Mouse (Mus musculus) forebrain, embryonic 11.5 days (tissue): Measurements from ENCODE around the gene Vars. TPM values are rescaled to one million over a fixed set of nuclear protein-coding genes. Genes with fewer than 3 reads are reported as not detected.
"Not testable (repeated sequence)": the region's sequence is repeated elsewhere in the genome, so short reads cannot be mapped to it uniquely, and the experiment has no call there.

Experiments used
- ATAC-seq: fragments of 200-750 bp; cut with Nextera tagmentation; replicated peaks from 2 replicates; pipeline ENCODE4 v1.8.0; 2017; ENCODE audit warnings: moderate TSS enrichment; ENCODE audit not compliant: low FRiP score
- DNase-seq: peaks from one replicate; pipeline ENCODE4 v3.0.0-alpha.2; 2017; ENCODE audit warnings: low spot score
- H3K27ac ChIP-seq: fragments of 300-500 bp; sonication (generic); 2 replicates; pipeline ENCODE4 v1.5.1; 2014; ENCODE audit warnings: low read depth, low read length
- H3K27me3 ChIP-seq: fragments of 300-500 bp; sonication (generic); 2 replicates; pipeline ENCODE4 v1.6.1; 2014; ENCODE audit warnings: mild to moderate bottlenecking, low read length, mixed read lengths; ENCODE audit not compliant: control insufficient read depth, insufficient read depth
- H3K36me3 ChIP-seq: fragments of 300-500 bp; sonication (generic); 2 replicates; pipeline ENCODE4 v1.6.1; 2014; ENCODE audit warnings: mild to moderate bottlenecking, low read length, moderate library complexity, mixed read lengths; ENCODE audit not compliant: control insufficient read depth, insufficient read depth
- H3K4me1 ChIP-seq: fragments of 300-500 bp; sonication (generic); replicated peaks from 2 replicates; pipeline ENCODE4 v1.6.1; 2014; ENCODE audit warnings: low read length, mixed read lengths; ENCODE audit not compliant: control insufficient read depth, insufficient read depth
- H3K4me2 ChIP-seq: fragments of 300-500 bp; sonication (generic); 2 replicates; pipeline ENCODE4 v1.6.1; 2014; ENCODE audit warnings: low read depth, mild to moderate bottlenecking, low read length, moderate library complexity, mixed read lengths; ENCODE audit not compliant: severe bottlenecking
- H3K4me3 ChIP-seq: fragments of 300-500 bp; sonication (generic); 2 replicates; pipeline ENCODE4 v1.5.1; 2014; ENCODE audit warnings: low read depth, low read length
- H3K9ac ChIP-seq: fragments of 300-500 bp; sonication (generic); 2 replicates; pipeline ENCODE4 v1.6.1; 2014; ENCODE audit warnings: low read length
- H3K9me3 ChIP-seq: fragments of 300-500 bp; sonication (generic); 2 replicates; pipeline ENCODE4 v1.6.1; 2016; ENCODE audit warnings: low read length, mixed read lengths; ENCODE audit not compliant: control insufficient read depth
- WGBS: fragments of 180-500 bp; shearing (Covaris S2); extraction: QIAGEN DNeasy Blood & Tissue Kit; methylation state at CpG from one replicate; pipeline ENCODE4 v1.1.7; 2014; 5-methylcytosine and 5-hydroxymethylcytosine counted together
- polyA plus RNA-seq: library from polyadenylated mRNA; unstranded; fragments of >200 nt; fragmentation: Nextera tagmentation; extraction: Ambion mirVana; gene quantifications from 2 replicates; pipeline ENCODE4 v1.2.1, GENCODE M21; 2014

Vars gene
- polyA plus RNA-seq, 1 experiment from 2014 or later: 174 TPM

GRCm38 (mm10) chr17:35003022-35003838 lies 2.4 kb downstream of the Vars start:
- no peaks in the 10 kb centered on the region for H3K27me3 ChIP-seq
- H3K36me3 ChIP-seq: peaks cover 18% of the 10 kb centered on the region
- ATAC-seq (no peak), DNase-seq (no peak)
- peaks cover 17% of the 10 kb centered on the region; the same call in 1 of the 2 replicates for H3K4me1 ChIP-seq
- peak overlapping the region; percentile 84 for H3K9ac ChIP-seq
- peak overlapping the region; percentile 99; the same call in 1 of the 2 replicates for H3K4me2 ChIP-seq
- no peaks in the 10 kb centered on the region for H3K9me3 ChIP-seq
- WGBS: 80% methylated on average over 9 of the region's 9 CpGs
- H3K4me3 ChIP-seq: peak overlapping the region; percentile 62
- H3K27ac ChIP-seq: no peak overlapping the region

DNA sequence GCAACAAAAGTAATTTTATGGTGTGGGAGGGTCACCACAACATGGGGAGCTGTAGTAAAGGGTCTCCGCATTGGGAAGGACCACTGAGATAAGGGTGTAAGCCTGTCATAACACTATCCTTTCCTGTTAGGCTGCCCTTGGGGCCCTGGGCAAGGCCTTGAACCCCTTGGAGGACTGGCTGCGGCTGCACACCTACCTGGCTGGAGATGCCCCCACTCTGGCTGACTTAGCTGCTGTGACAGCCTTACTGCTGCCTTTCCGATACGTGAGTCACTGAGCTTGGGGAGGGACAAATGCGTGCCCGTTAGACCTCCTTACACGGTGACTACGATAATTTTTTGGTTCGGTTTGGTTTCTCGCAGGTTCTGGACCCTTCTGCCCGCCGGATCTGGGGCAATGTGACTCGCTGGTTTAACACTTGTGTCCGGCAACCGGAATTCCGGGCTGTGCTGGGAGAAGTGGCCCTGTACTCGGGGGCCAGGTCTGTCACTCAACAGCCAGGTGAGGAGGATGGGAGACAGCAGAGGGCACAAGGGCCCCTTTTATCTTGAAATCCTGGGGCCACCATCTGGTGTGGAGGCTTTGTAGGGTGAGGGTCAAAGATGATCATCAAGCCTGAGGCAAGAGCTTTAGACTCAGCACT lies 3.4 kb downstream of the Vars start:
- Histone ChIP-seq H3K4me3 (no peak overlapping the region), H3K36me3 (peaks cover 17% of the 10 kb centered on the region), H3K4me1 (peaks cover 17% of the 10 kb centered on the region; the same call in 1 of the 2 replicates), H3K9ac (no peak overlapping the region), H3K27me3 (no peaks in the 10 kb centered on the region), H3K4me2 (no peak overlapping the region), H3K27ac (no peak overlapping the region), H3K9me3 (no peaks in the 10 kb centered on the region)
- WGBS: 97% methylated on average over 17 of the region's 17 CpGs
- DNase-seq: no peak
- no peak for ATAC-seq

- Histone ChIP-seq H3K27ac (no peak overlapping the region), H3K9me3 (no peaks in the 10 kb centered on the region), H3K4me1 (peaks cover 13% of the 10 kb centered on the region; the same call in 1 of the 2 replicates), H3K4me3 (no peak overlapping the region), H3K27me3 (no peaks in the 10 kb centered on the region), H3K4me2 (no peak overlapping the region), H3K36me3 (peaks cover 17% of the 10 kb centered on the region), H3K9ac (no peak overlapping the region)
- 91% methylated on average over 10 of the region's 10 CpGs for WGBS
- DNase-seq (no peak), ATAC-seq (no peak)
These were observed 4.4 kb downstream of the Vars start for GRCm38 (mm10) chr17:35005158-35005557.

- not testable (repeated sequence) for ATAC-seq, H3K4me3 ChIP-seq, DNase-seq, H3K4me2 ChIP-seq, H3K27ac ChIP-seq, H3K9me3 ChIP-seq, H3K27me3 ChIP-seq, H3K9ac ChIP-seq
- Histone ChIP-seq H3K4me1 (peaks cover 13% of the 10 kb centered on the region; the same call in 1 of the 2 replicates), H3K36me3 (peaks cover 23% of the 10 kb centered on the region)
- 99% methylated on average over 4 of the region's 5 CpGs for WGBS
These were observed 5.1 kb downstream of the Vars start for GRCm38 (mm10) chr17:35005902-35006301.

DNA sequence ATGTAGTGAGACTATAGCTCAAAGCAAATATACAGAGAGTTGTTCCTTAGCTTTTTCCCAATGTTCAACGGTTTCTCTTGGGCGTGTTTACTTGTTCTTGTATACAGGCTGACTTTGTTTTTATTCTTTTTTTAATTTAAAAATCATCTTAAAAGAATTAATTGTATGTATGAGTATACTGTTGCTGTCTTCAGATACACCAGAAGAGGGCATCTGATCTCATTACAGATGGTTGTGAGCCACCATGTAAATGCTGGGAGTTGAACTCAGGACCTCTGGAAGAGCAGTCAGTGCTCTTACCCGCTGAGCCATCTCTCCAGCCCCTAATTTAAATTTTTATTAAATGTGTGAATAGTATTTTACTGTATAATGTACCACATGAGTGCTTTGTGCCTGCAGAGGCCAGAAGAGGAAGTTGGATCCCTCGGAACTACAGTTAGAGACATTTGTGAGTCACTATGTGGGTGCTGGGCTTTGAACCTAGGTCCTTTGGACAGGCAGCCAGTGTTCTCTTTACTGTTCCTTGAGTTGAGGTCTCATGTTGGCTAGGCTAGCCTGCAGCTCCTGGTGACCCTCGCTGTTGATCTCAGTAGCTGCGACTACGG lies 6.7 kb downstream of the Vars start:
- peaks cover 25% of the 10 kb centered on the region for H3K36me3 ChIP-seq
- no peak overlapping the region for H3K4me3 ChIP-seq
- H3K9me3 ChIP-seq: no peaks in the 10 kb centered on the region
- no peak overlapping the region for H3K27ac ChIP-seq
- DNase-seq (no peak), ATAC-seq (no peak)
- WGBS: 99% methylated on average over 7 of the region's 7 CpGs
- H3K9ac ChIP-seq: no peak overlapping the region
- peaks cover 8% of the 10 kb centered on the region; the same call in 1 of the 2 replicates for H3K4me1 ChIP-seq
- no peak overlapping the region for H3K4me2 ChIP-seq
- H3K27me3 ChIP-seq: no peaks in the 10 kb centered on the region

DNA sequence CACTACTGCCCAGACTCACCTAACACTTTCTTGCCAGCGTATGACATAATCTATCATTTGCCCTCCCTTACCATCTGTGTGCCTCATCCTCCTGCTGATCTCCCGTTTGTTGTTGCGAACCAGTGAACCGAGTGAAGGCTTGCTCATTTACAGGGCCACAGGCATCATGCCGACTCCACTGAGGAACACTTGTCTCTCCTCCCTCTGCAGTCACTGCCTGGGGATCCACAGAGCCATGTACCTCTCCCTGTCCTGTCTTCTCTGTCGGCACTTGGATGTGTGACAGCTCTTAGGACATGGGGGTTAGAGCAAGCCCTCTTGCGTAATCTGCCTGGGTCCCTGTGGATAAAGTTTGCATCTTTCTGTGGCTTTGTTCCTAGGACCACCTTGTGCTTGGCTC lies 8.8 kb downstream of the Vars start:
- Histone ChIP-seq H3K9ac (no peak overlapping the region), H3K4me2 (no peak overlapping the region), H3K27ac (no peak overlapping the region), H3K4me1 (no peaks in the 10 kb centered on the region), H3K9me3 (no peaks in the 10 kb centered on the region), H3K27me3 (no peaks in the 10 kb centered on the region), H3K36me3 (peaks cover 32% of the 10 kb centered on the region), H3K4me3 (no peak overlapping the region)
- ATAC-seq (no peak), DNase-seq (no peak)
- 86% methylated on average over 7 of the region's 7 CpGs for WGBS

GRCm38 (mm10) chr17:35011440-35011839 lies 10.7 kb downstream of the Vars start:
- Histone ChIP-seq H3K27ac (no peak overlapping the region), H3K36me3 (peaks cover 32% of the 10 kb centered on the region), H3K27me3 (no peaks in the 10 kb centered on the region), H3K4me3 (no peak overlapping the region), H3K4me1 (no peaks in the 10 kb centered on the region), H3K9ac (no peak overlapping the region), H3K9me3 (no peaks in the 10 kb centered on the region), H3K4me2 (no peak overlapping the region)
- ATAC-seq (no peak), DNase-seq (no peak)
- 92% methylated on average over 8 of the region's 8 CpGs for WGBS

GRCm38 (mm10) chr17:35012430-35012829 lies 11.6 kb downstream of the Vars start:
- 93% methylated on average over 13 of the region's 13 CpGs for WGBS
- no peak overlapping the region for H3K4me3 ChIP-seq
- ATAC-seq: no peak
- H3K9me3 ChIP-seq: no peaks in the 10 kb centered on the region
- peaks cover 28% of the 10 kb centered on the region for H3K36me3 ChIP-seq
- H3K27ac ChIP-seq: no peak overlapping the region
- no peaks in the 10 kb centered on the region for H3K27me3 ChIP-seq
- no peak overlapping the region for H3K4me2 ChIP-seq
- no peak overlapping the region for H3K9ac ChIP-seq
- H3K4me1 ChIP-seq: no peaks in the 10 kb centered on the region
- DNase-seq: peak; percentile 51
